Mouse (Mus musculus): ENCODE data around the gene Ifitm10. TPM values are rescaled to one million over a fixed set of nuclear protein-coding genes. Genes with fewer than 3 reads are reported as not detected.

Ifitm10 gene
- polyA plus RNA-seq, 1 experiment from 2014 or later, result 11.2 TPM

GRCm38 (mm10) chr7:142387419-142388148 is 14.0 kb upstream of the Ifitm10 start, which contains the start of gene Ctsd:
TSS of gene Ctsd (minus strand) at chr7:142388038.
- WGBS, result under 1% methylated on average over 49 of the region's 55 CpGs
- H3K4me3 ChIP-seq (ENCODE audit: low read depth, low read length), result peak within 1 kb of the TSS; percentile 82
- H3K36me3 ChIP-seq (ENCODE audit: control insufficient read depth, insufficient read depth, low read length), result peaks cover 15% of the 10 kb centered on the region
- H3K9ac ChIP-seq (replicated peaks; ENCODE audit: low read depth, low read length), result peak within 1 kb of the TSS; percentile 94
- peak within 1 kb of the TSS; percentile 69 for H3K27ac ChIP-seq (ENCODE audit: low read depth, low read length)
- H3K9me3 ChIP-seq (ENCODE audit: control insufficient read depth, low read length), result no peaks in the 10 kb centered on the region
- H3K4me2 ChIP-seq (ENCODE audit: low read depth, low read length), result peak within 1 kb of the TSS; percentile 58
- H3K27me3 ChIP-seq (ENCODE audit: control insufficient read depth, insufficient read depth, low read length), result no peaks in the 10 kb centered on the region
- ATAC-seq (ENCODE audit: low read depth), result peak; percentile 97
- H3K4me1 ChIP-seq (ENCODE audit: control insufficient read depth, insufficient read depth, low read length), result peaks cover 15% of the 10 kb centered on the region

- Histone ChIP-seq H3K4me2 (ENCODE audit: low read depth, low read length) (peak overlapping the region; percentile 58), H3K27ac (ENCODE audit: low read depth, low read length) (no peak overlapping the region; the same call in 1 of the 2 replicates), H3K9ac (replicated peaks; ENCODE audit: low read depth, low read length) (peak overlapping the region; percentile 94), H3K4me1 (ENCODE audit: control insufficient read depth, insufficient read depth, low read length) (peaks cover 15% of the 10 kb centered on the region), H3K4me3 (ENCODE audit: low read depth, low read length) (peak overlapping the region; percentile 82), H3K9me3 (ENCODE audit: control insufficient read depth, low read length) (no peaks in the 10 kb centered on the region), H3K27me3 (ENCODE audit: control insufficient read depth, insufficient read depth, low read length) (no peaks in the 10 kb centered on the region), H3K36me3 (ENCODE audit: control insufficient read depth, insufficient read depth, low read length) (peaks cover 23% of the 10 kb centered on the region)
- WGBS, result 60% methylated on average over 6 of the region's 6 CpGs
- no peak for ATAC-seq (ENCODE audit: low read depth)
Observed at GRCm38 (mm10) chr7:142386621-142387201, 13.2 kb upstream of the Ifitm10 start.

GRCm38 (mm10) chr7:142385742-142386403 is 12.3 kb upstream of the Ifitm10 start:
- no peak overlapping the region for H3K4me3 ChIP-seq (ENCODE audit: low read depth, low read length)

DNA sequence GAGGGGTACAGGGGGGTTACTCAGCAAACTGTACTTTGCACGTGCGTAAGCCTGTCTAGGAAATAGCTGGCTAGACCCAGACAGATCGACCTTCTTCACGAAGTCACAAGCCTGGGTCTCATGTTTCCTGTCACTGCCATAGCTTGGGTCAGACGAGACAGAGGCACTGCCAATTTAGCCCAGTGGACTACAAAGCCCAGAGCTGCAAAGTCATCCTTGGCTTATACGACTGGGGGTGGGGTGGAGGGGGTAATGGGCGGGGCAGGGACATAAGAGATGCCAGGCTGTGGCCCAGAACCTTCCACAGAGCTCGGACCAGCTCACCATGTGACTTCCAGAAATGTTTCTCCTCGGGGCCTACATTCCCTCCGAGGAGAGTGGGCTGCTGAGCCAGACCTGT is 10.8 kb upstream of the Ifitm10 start:
- H3K36me3 ChIP-seq (ENCODE audit: control insufficient read depth, insufficient read depth, low read length), result peaks cover 44% of the 10 kb centered on the region
- no peak overlapping the region for H3K4me3 ChIP-seq (ENCODE audit: low read depth, low read length)
- H3K4me1 ChIP-seq (ENCODE audit: control insufficient read depth, insufficient read depth, low read length), result peaks cover 15% of the 10 kb centered on the region
- H3K4me2 ChIP-seq (ENCODE audit: low read depth, low read length), result no peak overlapping the region
- H3K9me3 ChIP-seq (ENCODE audit: control insufficient read depth, low read length), result no peaks in the 10 kb centered on the region
- 90% methylated on average over 10 of the region's 10 CpGs for WGBS
- H3K27ac ChIP-seq (ENCODE audit: low read depth, low read length), result no peak overlapping the region
- H3K27me3 ChIP-seq (ENCODE audit: control insufficient read depth, insufficient read depth, low read length), result no peaks in the 10 kb centered on the region
- no peak overlapping the region for H3K9ac ChIP-seq (replicated peaks; ENCODE audit: low read depth, low read length)
- ATAC-seq (ENCODE audit: low read depth), result no peak

More at GRCm38 (mm10) chr7:142385742-142386403, 12.3 kb upstream of the Ifitm10 start:
- H3K36me3 ChIP-seq (ENCODE audit: control insufficient read depth, insufficient read depth, low read length), result peaks cover 31% of the 10 kb centered on the region
- peaks cover 15% of the 10 kb centered on the region for H3K4me1 ChIP-seq (ENCODE audit: control insufficient read depth, insufficient read depth, low read length)
- ATAC-seq (ENCODE audit: low read depth), result no peak
- no peak overlapping the region for H3K27ac ChIP-seq (ENCODE audit: low read depth, low read length)
- no peaks in the 10 kb centered on the region for H3K27me3 ChIP-seq (ENCODE audit: control insufficient read depth, insufficient read depth, low read length)
- 89% methylated on average over 3 of the region's 3 CpGs for WGBS
- no peaks in the 10 kb centered on the region for H3K9me3 ChIP-seq (ENCODE audit: control insufficient read depth, low read length)
- peak overlapping the region; percentile 58; the same call in 1 of the 2 replicates for H3K4me2 ChIP-seq (ENCODE audit: low read depth, low read length)
- H3K9ac ChIP-seq (replicated peaks; ENCODE audit: low read depth, low read length), result no peak overlapping the region

GRCm38 (mm10) chr7:142382567-142382966 is 9.0 kb upstream of the Ifitm10 start, which contains the start of gene Gm49369:
TSS of gene Gm49369 (minus strand) at chr7:142382667.
- H3K4me1 ChIP-seq (ENCODE audit: control insufficient read depth, insufficient read depth, low read length), result peaks cover 15% of the 10 kb centered on the region
- H3K36me3 ChIP-seq (ENCODE audit: control insufficient read depth, insufficient read depth, low read length), result peaks cover 59% of the 10 kb centered on the region
- 95% methylated on average over 5 of the region's 5 CpGs for WGBS
- ATAC-seq (ENCODE audit: low read depth), result no peak
- no peak within 1 kb of the TSS for H3K4me2 ChIP-seq (ENCODE audit: low read depth, low read length)
- H3K4me3 ChIP-seq (ENCODE audit: low read depth, low read length), result no peak within 1 kb of the TSS
- H3K27me3 ChIP-seq (ENCODE audit: control insufficient read depth, insufficient read depth, low read length), result no peaks in the 10 kb centered on the region
- no peak within 1 kb of the TSS for H3K9ac ChIP-seq (replicated peaks; ENCODE audit: low read depth, low read length)
- H3K9me3 ChIP-seq (ENCODE audit: control insufficient read depth, low read length), result no peaks in the 10 kb centered on the region
- no peak within 1 kb of the TSS for H3K27ac ChIP-seq (ENCODE audit: low read depth, low read length)

GRCm38 (mm10) chr7:142381175-142381574 is 7.6 kb upstream of the Ifitm10 start:
- Histone ChIP-seq H3K4me3 (ENCODE audit: low read depth, low read length) (no peak overlapping the region), H3K27me3 (ENCODE audit: control insufficient read depth, insufficient read depth, low read length) (no peaks in the 10 kb centered on the region), H3K4me2 (ENCODE audit: low read depth, low read length) (no peak overlapping the region), H3K36me3 (ENCODE audit: control insufficient read depth, insufficient read depth, low read length) (peaks cover 73% of the 10 kb centered on the region), H3K9me3 (ENCODE audit: control insufficient read depth, low read length) (no peaks in the 10 kb centered on the region), H3K9ac (replicated peaks; ENCODE audit: low read depth, low read length) (no peak overlapping the region), H3K4me1 (ENCODE audit: control insufficient read depth, insufficient read depth, low read length) (peaks cover 5% of the 10 kb centered on the region), H3K27ac (ENCODE audit: low read depth, low read length) (no peak overlapping the region)
- ATAC-seq (ENCODE audit: low read depth), result no peak
- 95% methylated on average over 4 of the region's 4 CpGs for WGBS

DNA sequence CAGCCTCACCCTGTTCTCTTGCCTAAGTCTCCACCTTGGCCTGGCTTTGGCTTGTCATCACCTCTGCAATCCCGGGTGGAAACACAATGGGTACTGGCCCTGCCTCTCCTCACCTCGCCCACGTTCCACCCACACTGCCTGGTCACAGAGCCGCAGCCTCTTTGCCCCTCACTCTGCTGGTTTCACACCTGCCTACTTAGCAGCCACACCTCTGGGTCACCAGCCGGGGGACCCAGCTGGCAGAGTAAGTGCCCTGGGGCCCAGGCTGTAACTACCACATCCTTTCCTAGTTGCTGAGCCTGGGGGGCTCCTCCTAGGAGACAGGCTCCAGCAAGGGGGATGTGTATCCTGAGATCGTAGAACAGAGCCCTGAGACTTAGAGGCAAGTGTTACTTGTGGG is 5.6 kb upstream of the Ifitm10 start:
- H3K36me3 ChIP-seq (ENCODE audit: control insufficient read depth, insufficient read depth, low read length), result peaks cover 77% of the 10 kb centered on the region
- no peaks in the 10 kb centered on the region for H3K9me3 ChIP-seq (ENCODE audit: control insufficient read depth, low read length)
- H3K4me1 ChIP-seq (ENCODE audit: control insufficient read depth, insufficient read depth, low read length), result no peaks in the 10 kb centered on the region
- 91% methylated on average over 6 of the region's 6 CpGs for WGBS
- no peak overlapping the region for H3K27ac ChIP-seq (ENCODE audit: low read depth, low read length)
- no peak overlapping the region for H3K4me3 ChIP-seq (ENCODE audit: low read depth, low read length)
- no peak for ATAC-seq (ENCODE audit: low read depth)
- H3K4me2 ChIP-seq (ENCODE audit: low read depth, low read length), result no peak overlapping the region
- no peak overlapping the region for H3K9ac ChIP-seq (replicated peaks; ENCODE audit: low read depth, low read length)
- no peaks in the 10 kb centered on the region for H3K27me3 ChIP-seq (ENCODE audit: control insufficient read depth, insufficient read depth, low read length)

GRCm38 (mm10) chr7:142377233-142377925 is 3.8 kb upstream of the Ifitm10 start:
- Histone ChIP-seq H3K27me3 (ENCODE audit: control insufficient read depth, insufficient read depth, low read length) (peaks cover 4% of the 10 kb centered on the region; the same call in 1 of the 2 replicates), H3K4me2 (ENCODE audit: low read depth, low read length) (no peak overlapping the region), H3K4me3 (ENCODE audit: low read depth, low read length) (no peak overlapping the region), H3K9me3 (ENCODE audit: control insufficient read depth, low read length) (no peaks in the 10 kb centered on the region), H3K36me3 (ENCODE audit: control insufficient read depth, insufficient read depth, low read length) (peaks cover 61% of the 10 kb centered on the region), H3K9ac (replicated peaks; ENCODE audit: low read depth, low read length) (no peak overlapping the region), H3K27ac (ENCODE audit: low read depth, low read length) (no peak overlapping the region), H3K4me1 (ENCODE audit: control insufficient read depth, insufficient read depth, low read length) (no peaks in the 10 kb centered on the region)
- WGBS, result 95% methylated on average over 14 of the region's 14 CpGs
- ATAC-seq (ENCODE audit: low read depth), result no peak

Measured in neural tube, embryonic 14.5 days (tissue).